12 mouse cellular contexts compared by ENCODE assay signal in the genomic region with DNA sequence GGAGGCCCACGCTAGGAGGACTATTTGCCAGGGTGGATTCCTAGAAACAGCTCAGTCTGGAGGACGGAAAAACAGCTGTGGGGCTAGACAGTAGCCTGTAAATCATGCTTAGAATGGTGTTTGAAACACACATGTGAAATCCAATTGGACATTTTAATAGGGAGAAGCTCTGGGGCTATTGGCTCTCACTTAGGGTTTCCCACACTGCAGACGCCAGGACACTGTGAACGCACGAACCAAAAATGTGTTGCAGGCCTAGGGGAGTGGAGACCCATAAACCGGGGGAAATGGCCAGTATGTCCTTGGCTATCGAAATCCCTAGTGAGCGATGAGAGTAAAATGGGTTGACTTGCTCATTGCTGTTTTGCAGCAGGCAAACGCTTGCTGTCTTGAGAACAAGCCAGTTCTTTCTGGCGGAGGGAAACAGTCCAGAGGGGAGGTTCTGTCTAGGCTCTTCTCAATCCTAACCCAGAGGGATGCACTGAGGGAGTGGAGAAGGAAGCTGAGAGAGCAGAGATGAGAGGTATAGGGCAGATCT.
DNase-seq lines count a peak whose midpoint lies in the region; ATAC-seq and TF ChIP-seq lines count a peak whose summit lies in the region.
"Had no signal": no experiment of that assay in that cellular context is flagged by ENCODE, and none has a peak within 500 bp of the region (broad histone marks: within the 10 kb centered on the region; RNA-seq: fewer than 3 reads in every experiment).

No protein-coding gene starts in this region.

- TF ChIP-seq CTCF in lung, adult 2 months (IDR thresholded peaks at IDR 0.05; ENCODE audit: insufficient read depth, low read length): no peak

- no peak for TF ChIP-seq POLR2A in lung, adult 2 months (IDR thresholded peaks at IDR 0.05; ENCODE audit: borderline replicate concordance, extremely low read depth, low read depth, low read length)

- peak; percentile 53; the same call in 1 of the 2 replicates for ATAC-seq in neural tube, embryonic 14.5 days (ENCODE audit: low read depth)
- ATAC-seq: forebrain, embryonic 16.5 days had no signal

- no peaks in the 10 kb centered on the region for H3K9me3 ChIP-seq in neural tube, embryonic 14.5 days (ENCODE audit: control insufficient read depth, low read length)

- no peak overlapping the region for H3K4me2 ChIP-seq in neural tube, embryonic 14.5 days (ENCODE audit: low read depth, low read length)

- no peak overlapping the region for H3K9ac ChIP-seq in neural tube, embryonic 14.5 days (replicated peaks; ENCODE audit: low read depth, low read length)

- 82% methylated on average over 10 of the region's 10 CpGs for WGBS in lung, adult 2 months
- 44% methylated on average over 10 of the region's 10 CpGs for WGBS in neural tube, embryonic 14.5 days

- DNase-seq in lung, postnatal 10 days: peak; percentile 47
- DNase-seq in lung, adult 2 months: no peak
- peak; percentile 29 for DNase-seq in gastrocnemius, postnatal 10 days
- peak; percentile 48 for DNase-seq in heart, postnatal 25 days (ENCODE audit: low spot score)
- no peak for DNase-seq in frontal cortex, adult 2 months (ENCODE audit: extremely low spot score in 1 of 2, low spot score in 1 of 2)
- no peak for DNase-seq in layer of hippocampus, adult 11-12 months (ENCODE audit: low spot score)
- DNase-seq: lung, postnatal 4 days; right cerebral cortex, postnatal 25 days; thymus, adult 18-20 months had no signal

- no peak overlapping the region for H3K4me3 ChIP-seq in lung, adult 2 months (replicated peaks; ENCODE audit: extremely low read depth, low read depth, low read length)
- H3K4me3 ChIP-seq in neural tube, embryonic 14.5 days (ENCODE audit: low read depth, low read length): no peak overlapping the region
- H3K4me3 ChIP-seq: myocyte had no signal

- peaks cover 23% of the 10 kb centered on the region for H3K36me3 ChIP-seq in neural tube, embryonic 14.5 days (ENCODE audit: control insufficient read depth, insufficient read depth, low read length)

- no peak overlapping the region for H3K27ac ChIP-seq in neural tube, embryonic 14.5 days (ENCODE audit: low read depth, low read length)

- H3K27me3 ChIP-seq in neural tube, embryonic 14.5 days (ENCODE audit: control insufficient read depth, insufficient read depth, low read length): no peaks in the 10 kb centered on the region

- intact Hi-C loops in heart, postnatal 25 days (cut with DNase I): no loop called here

- H3K4me1 ChIP-seq in lung, adult 2 months (ENCODE audit: control insufficient read depth, insufficient read depth, low read length): no peaks in the 10 kb centered on the region
- 0 out of 2 replicates have a peak, but pooled peaks cover 4% of the 10 kb centered on the region for H3K4me1 ChIP-seq in neural tube, embryonic 14.5 days (ENCODE audit: control insufficient read depth, insufficient read depth, low read length)

Comparison
In these comparisons a context has a peak if more than half of its experiments do, and no peak if none do; other contexts are left out.
1. DNase-seq: peak in lung, postnatal 10 days (single experiment), gastrocnemius, postnatal 10 days (single experiment) and heart, postnatal 25 days (single experiment); none in lung, adult 2 months (single experiment), frontal cortex, adult 2 months (0 of 2) and layer of hippocampus, adult 11-12 months (single experiment).